Mouse (Mus musculus): ENCODE measurements around the gene Mlh1.

GRCm38 (mm10) chr9:111209158-111209699 is 62.4 kb downstream of the Mlh1 start:
- TF ChIP-seq GATA1 (IDR thresholded peaks at IDR 0.05; ENCODE audit: low read length) = no peak
- TF ChIP-seq TAL1 (IDR thresholded peaks at IDR 0.05; ENCODE audit: low read length) = no peak
